Mouse (Mus musculus) erythroblast, embryonic 14.5 days (primary cell): ENCODE data around the gene Tex13c1. TPM values are rescaled to one million over a fixed set of nuclear protein-coding genes. Genes with fewer than 3 reads are reported as not detected.

Experiments
- H3K27me3 ChIP-seq: 2 replicates; pipeline ENCODE4 v1.6.1; 2012; ENCODE audit warnings: inconsistent platforms; ENCODE audit not compliant: control insufficient read depth
- H3K36me3 ChIP-seq: 2 replicates; pipeline ENCODE4 v1.6.1; 2012; ENCODE audit warnings: mild to moderate bottlenecking, inconsistent platforms; ENCODE audit not compliant: control insufficient read depth
- H3K4me1 ChIP-seq: 2 replicates; pipeline ENCODE4 v1.6.1; 2012; ENCODE audit warnings: inconsistent platforms; ENCODE audit not compliant: control insufficient read depth
- H3K4me3 ChIP-seq: replicated peaks from 2 replicates; pipeline ENCODE3; 2012; ENCODE audit warnings: moderate library complexity, mild to moderate bottlenecking, inconsistent platforms
- H3K9me3 ChIP-seq: 2 replicates; pipeline ENCODE4 v1.6.1; 2012; ENCODE audit warnings: low read length, inconsistent platforms, mixed read lengths; ENCODE audit not compliant: control insufficient read depth
- GATA1 ChIP-seq: IDR thresholded peaks from 2 replicates; pipeline ENCODE4 v1.6.1; 2012; ENCODE audit warnings: low read length, inconsistent platforms, mixed read lengths
- TAL1 ChIP-seq: IDR thresholded peaks from 3 replicates; pipeline ENCODE4 v1.6.1; 2012; ENCODE audit warnings: low read length, inconsistent platforms, mixed read lengths
- polyA plus RNA-seq: library from polyadenylated mRNA; stranded (reverse); fragments of >175 nt; gene quantifications from 2 replicates; pipeline ENCODE4 v1.2.3, GENCODE M21; 2012

The Tex13c1 gene
- not detected in 2 replicates for polyA plus RNA-seq

DNA sequence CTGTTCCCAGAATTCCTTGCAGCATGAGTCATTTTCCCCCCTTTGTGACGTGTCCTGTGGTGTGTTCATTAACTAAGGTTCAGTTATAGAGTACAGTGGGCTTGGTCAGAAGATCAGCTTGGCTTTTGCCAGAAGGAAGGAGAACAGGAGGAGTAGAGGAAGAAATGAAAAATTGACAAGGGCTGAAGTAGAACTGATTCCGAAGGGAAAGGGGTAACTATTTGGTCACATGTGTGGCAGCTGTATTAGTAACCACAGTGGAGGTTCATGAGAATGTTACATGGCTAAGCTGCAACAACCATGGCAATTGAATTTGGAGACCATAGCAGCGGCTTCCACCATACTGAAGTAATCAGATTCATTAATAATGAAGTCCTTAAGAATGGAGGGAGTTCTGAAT is at the start of gene Tex13c1:
Gene Tex13c1 (plus strand): TSS at position 301 of the 400 bp plus-strand sequence.
- Histone ChIP-seq H3K4me3 (no peak within 1 kb of the TSS), H3K9me3 (peaks cover 4% of the 10 kb centered on the region; the same call in 1 of the 2 replicates), H3K4me1 (no peaks in the 10 kb centered on the region), H3K36me3 (no peaks in the 10 kb centered on the region), H3K27me3 (no peaks in the 10 kb centered on the region)
- no peak for TF ChIP-seq GATA1
- TF ChIP-seq TAL1 = no peak

Other genes starting within 250 kb of the Tex13c1 start
- under 0.01 TPM in 1 of 2 replicates, not detected in the other for gene Tenm1, start 162.0 kb upstream of the Tex13c1 start, polyA plus RNA-seq